Mouse (Mus musculus) ES-E14 (cell line): ENCODE measurements around the gene Kxd1. TPM values are rescaled to one million over a fixed set of nuclear protein-coding genes. Genes with fewer than 3 reads are reported as not detected.
A peak's percentile ranks its signal among the peaks of the same experiment; 100 is the strongest.

Experiments
- DNase-seq: peaks from one replicate; pipeline ENCODE4 v3.0.0-alpha.2; 2013; ENCODE audit warnings: low read depth, low spot score
- H3K27ac ChIP-seq: 2 replicates; pipeline ENCODE4 v1.5.1; 2012; ENCODE audit warnings: low read depth, mild to moderate bottlenecking, low read length, moderate library complexity, mixed read lengths; ENCODE audit not compliant: poor library complexity, insufficient read depth, severe bottlenecking
- H3K36me3 ChIP-seq: 2 replicates; pipeline ENCODE4 v1.6.1; 2012; ENCODE audit warnings: mild to moderate bottlenecking, low read length, moderate library complexity, mixed read lengths; ENCODE audit not compliant: control insufficient read depth, poor library complexity, insufficient read depth, severe bottlenecking
- H3K4me1 ChIP-seq, 2 experiments: fragments of 150-350 bp in 1 of 2; sonication (generic) in 1 of 2; 2 replicates each; pipeline ENCODE4 v1.6.1; 2012; ENCODE audit warnings: low read length in 2 of 2, mild to moderate bottlenecking in 1 of 2, mixed read lengths in 1 of 2; ENCODE audit not compliant: control insufficient read depth in 2 of 2, insufficient read depth in 2 of 2, poor library complexity in 1 of 2
- H3K4me3 ChIP-seq, 2 experiments: fragments of 150-350 bp in 1 of 2; sonication (generic) in 1 of 2; 2 replicates each; pipeline ENCODE4 v1.5.1; 2012; ENCODE audit warnings: low read length in 2 of 2, low read depth in 1 of 2, mild to moderate bottlenecking in 1 of 2, mixed read lengths in 1 of 2; ENCODE audit not compliant: insufficient read depth in 1 of 2, poor library complexity in 1 of 2, severe bottlenecking in 1 of 2
- H3K9ac ChIP-seq: 2 replicates; pipeline ENCODE4 v1.6.1; 2012; ENCODE audit warnings: low read depth, mild to moderate bottlenecking, low read length, mixed read lengths; ENCODE audit not compliant: poor library complexity, insufficient read depth, severe bottlenecking
- H3K9me3 ChIP-seq: fragments of 150-350 bp; sonication (generic); 2 replicates; pipeline ENCODE4 v1.6.1; 2012; ENCODE audit warnings: low read depth, mild to moderate bottlenecking, low read length; ENCODE audit not compliant: control insufficient read depth, insufficient read depth
- CHD2 ChIP-seq: IDR thresholded peaks from 2 replicates; pipeline ENCODE4 v1.6.1; 2014; ENCODE audit warnings: mild to moderate bottlenecking, low read depth, low read length, inconsistent platforms
- HCFC1 ChIP-seq: IDR thresholded peaks from 2 replicates; pipeline ENCODE4 v1.6.1; 2012; ENCODE audit warnings: low read length, inconsistent platforms, borderline replicate concordance; ENCODE audit not compliant: insufficient read depth
- MAFK ChIP-seq: IDR thresholded peaks from 2 replicates; pipeline ENCODE4 v1.6.1; 2014; ENCODE audit warnings: mild to moderate bottlenecking, low read depth, low read length, inconsistent platforms; ENCODE audit not compliant: insufficient read depth
- ZC3H11A ChIP-seq: IDR thresholded peaks from 2 replicates; pipeline ENCODE4 v1.6.1; 2012; ENCODE audit warnings: low read depth, mild to moderate bottlenecking, inconsistent platforms, low read length, borderline replicate concordance
- ZNF384 ChIP-seq: IDR thresholded peaks from 2 replicates; pipeline ENCODE4 v1.6.1; 2012; ENCODE audit warnings: low read depth, low read length, inconsistent platforms
- in situ Hi-C, 2 experiments: fragments of 600-800 bp; cut with MboI; formaldehyde crosslinking; loops; one replicate each; pipeline ENCODE4 v1.15.1; 2025; ENCODE audit warnings: low sequenced_read_pairs in 2 of 2, inconsistent platforms in 1 of 2; ENCODE audit not compliant: unreplicated experiment in 2 of 2
- total RNA-seq: library from RNA; depleted of rRNA; stranded (reverse); fragments of 300-350 nt; gene quantifications from 2 replicates; pipeline ENCODE4 v1.2.3, GENCODE M21; 2012

The Kxd1 gene
- total RNA-seq, 1 experiment: 35.3 TPM

DNA sequence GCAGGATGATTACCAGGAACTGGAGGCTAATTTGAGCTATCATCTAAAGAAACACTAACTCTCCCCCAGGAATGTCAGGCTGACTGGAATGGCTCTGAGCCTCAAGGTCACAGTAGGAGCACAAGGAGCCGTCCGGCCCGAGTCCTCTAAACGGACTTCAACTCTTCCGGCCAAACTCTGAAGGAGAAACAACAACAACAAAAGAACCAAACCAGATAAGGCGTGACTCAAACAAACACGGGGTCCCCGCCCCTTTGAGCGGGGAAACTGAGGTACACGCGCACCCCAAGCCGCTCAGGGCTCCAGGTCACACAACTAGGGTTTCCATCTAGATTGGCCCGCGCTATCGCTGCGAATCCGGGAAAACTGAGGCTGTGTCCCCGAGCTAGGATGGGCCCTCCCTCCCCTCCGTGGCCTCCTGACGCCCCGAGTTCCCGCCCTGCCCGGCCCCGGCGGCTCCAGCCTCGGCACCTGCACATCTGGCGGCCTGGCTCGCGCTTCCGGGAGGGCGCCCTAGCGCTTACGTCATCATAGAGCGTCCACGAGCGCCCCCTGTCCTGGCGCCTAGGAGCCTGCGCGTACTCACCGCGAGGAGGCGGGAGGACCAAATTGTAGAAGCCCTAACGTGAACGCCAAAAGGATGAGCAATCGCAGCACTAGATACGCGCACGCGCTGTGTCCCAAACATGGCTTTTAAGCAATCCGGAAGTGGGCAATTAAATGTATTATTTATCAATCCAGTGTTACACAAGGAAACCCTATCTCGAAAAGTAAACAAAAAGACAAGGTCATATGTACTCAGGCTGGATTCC is 5.0 kb downstream of the Kxd1 start:
- H3K4me3 ChIP-seq: peak overlapping the region; percentile 81 to 90
- H3K36me3 ChIP-seq: peaks cover 7% of the 10 kb centered on the region
- H3K9me3 ChIP-seq: no peaks in the 10 kb centered on the region
- peak; percentile 96 for DNase-seq
- TF ChIP-seq HCFC1 (peak; percentile 84), ZNF384 (no peak)
- in situ Hi-C loops: no loop called here
- peak overlapping the region; percentile 98 for H3K9ac ChIP-seq
- peak overlapping the region; percentile 98 for H3K27ac ChIP-seq
- peaks cover 3 to 4% of the 10 kb centered on the region in 2 experiments; a peak in 2 of 4 replicates for H3K4me1 ChIP-seq

DNA sequence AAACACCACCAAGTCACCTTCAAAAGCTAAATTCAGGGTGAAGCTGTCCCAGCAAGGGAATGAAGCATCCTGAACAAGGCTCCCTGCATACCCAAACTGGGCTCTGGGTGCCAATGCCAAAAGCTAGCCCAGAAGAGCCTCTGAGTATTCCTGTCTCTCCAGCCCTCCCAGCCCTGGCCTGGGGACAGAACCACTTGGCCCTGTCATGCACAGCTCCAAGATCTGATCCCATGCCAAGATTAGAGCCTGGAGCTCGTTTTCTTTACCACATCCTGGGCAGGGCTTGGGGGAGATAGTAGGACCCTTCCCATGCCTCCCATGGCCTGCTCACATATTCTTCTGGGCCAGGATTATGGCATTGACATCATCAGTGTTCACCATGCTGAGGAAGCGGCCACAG is 8.2 kb downstream of the Kxd1 start:
- H3K9me3 ChIP-seq: no peaks in the 10 kb centered on the region
- in situ Hi-C loops: no loop called here
- H3K9ac ChIP-seq: no peak overlapping the region
- H3K4me1 ChIP-seq: peaks cover 0 to 4% of the 10 kb centered on the region in 2 experiments; a peak in 1 of 4 replicates
- no peak overlapping the region for H3K27ac ChIP-seq
- H3K4me3 ChIP-seq: no peak overlapping the region
- H3K36me3 ChIP-seq: peaks cover 19% of the 10 kb centered on the region
- TF ChIP-seq HCFC1 (no peak), ZC3H11A (no peak), ZNF384 (no peak), MAFK (no peak), CHD2 (no peak)
- DNase-seq: no peak

DNA sequence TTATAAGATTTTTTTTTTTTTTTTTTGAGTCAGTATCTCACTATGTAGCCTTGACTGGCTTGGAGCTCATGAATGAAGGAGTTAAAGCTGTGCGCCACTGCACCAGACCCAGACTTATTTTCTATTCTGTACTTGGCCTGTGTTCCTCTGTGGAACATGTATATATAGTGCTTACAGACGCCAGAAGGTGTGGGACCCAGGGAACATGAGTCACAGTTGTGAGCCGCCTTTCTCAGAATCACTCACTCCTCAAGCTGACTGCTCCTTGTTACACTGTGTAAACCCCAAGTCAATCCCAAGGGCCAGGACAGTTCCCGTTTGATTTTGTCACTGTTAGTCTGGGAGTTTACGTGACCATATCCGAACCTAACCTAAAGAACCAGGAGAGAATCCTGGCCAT is 8.7 kb downstream of the Kxd1 start:
- TF ChIP-seq CHD2 (no peak), ZNF384 (no peak), ZC3H11A (no peak), MAFK (no peak)
- Histone ChIP-seq H3K36me3 (peaks cover 23% of the 10 kb centered on the region), H3K9me3 (no peaks in the 10 kb centered on the region), H3K4me3 (no peak overlapping the region), H3K27ac (no peak overlapping the region), H3K4me1 (peaks cover 0 to 4% of the 10 kb centered on the region in 2 experiments; a peak in 1 of 4 replicates), H3K9ac (no peak overlapping the region)
- in situ Hi-C loops: no loop called here
- no peak for DNase-seq

DNA sequence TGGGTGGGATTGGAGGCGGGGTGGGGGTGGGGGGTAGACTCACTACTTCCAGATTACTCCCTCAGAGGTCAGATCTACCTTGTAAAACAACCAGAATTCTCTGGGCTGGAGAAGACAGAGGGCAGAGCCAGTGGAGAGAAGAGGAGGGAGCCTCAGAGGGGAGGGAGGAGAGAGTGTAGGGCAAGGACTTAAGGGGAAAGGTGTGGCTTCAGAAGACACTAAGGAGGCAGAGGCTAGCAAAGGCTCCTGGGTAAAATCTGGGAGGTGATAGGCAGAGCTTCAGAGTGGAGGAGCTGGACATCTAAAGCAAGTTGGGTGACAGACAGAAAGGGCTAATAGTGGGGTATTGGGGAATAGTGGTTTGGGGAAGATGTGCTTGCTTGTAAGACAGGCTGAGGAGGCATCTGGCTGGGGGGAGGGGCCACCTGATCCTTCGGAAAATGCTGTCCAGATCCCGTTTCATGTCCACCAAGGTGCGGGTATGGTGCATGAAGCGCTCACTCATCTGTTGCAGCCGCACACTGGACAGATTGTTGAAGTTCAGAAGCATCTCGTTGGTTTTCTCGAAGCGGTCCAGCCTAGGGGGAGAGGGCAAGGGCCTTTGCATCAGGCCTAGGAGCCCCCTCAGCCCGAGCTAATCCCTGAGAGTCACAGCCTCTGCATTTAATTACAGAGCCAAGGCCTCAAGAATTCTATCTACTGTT is 9.7 kb downstream of the Kxd1 start:
- H3K4me3 ChIP-seq: no peak overlapping the region
- peaks cover 30% of the 10 kb centered on the region for H3K36me3 ChIP-seq
- no peak overlapping the region for H3K27ac ChIP-seq
- no peaks in the 10 kb centered on the region for H3K9me3 ChIP-seq
- TF ChIP-seq ZC3H11A (no peak), CHD2 (no peak), ZNF384 (no peak), HCFC1 (no peak), MAFK (no peak)
- H3K4me1 ChIP-seq: peaks cover 0 to 4% of the 10 kb centered on the region in 2 experiments; a peak in 1 of 4 replicates
- H3K9ac ChIP-seq: no peak overlapping the region
- in situ Hi-C loops: no loop called here
- DNase-seq: no peak
